Mouse (Mus musculus): ENCODE measurements around the gene Myo9b.

- TF ChIP-seq FLI1 (IDR thresholded peaks at IDR 0.05; ENCODE audit: low read length) = no peak
- TF ChIP-seq GATA1 (IDR thresholded peaks at IDR 0.05; ENCODE audit: borderline replicate concordance, low read length) = no peak
Observed at GRCm38 (mm10) chr8:71290911-71291310, 18.4 kb downstream of the Myo9b start.

Data from megakaryocyte, embryonic 14.5 days (primary cell).